Mouse (Mus musculus) gastrocnemius, postnatal 25 days (tissue): ENCODE data around the gene Loxl4. TPM values are rescaled to one million over a fixed set of nuclear protein-coding genes. Genes with fewer than 3 reads are reported as not detected.

Experiments
- DNase-seq: peaks from one replicate; pipeline ENCODE4 v3.0.0; 2022
- total RNA-seq, 2 experiments: library from RNA; stranded (reverse); gene quantifications; 1 replicate in 1 of 2; 2 replicates in 1 of 2; pipeline ENCODE4 v1.2.3; 2021

Loxl4 gene
- total RNA-seq, 2 experiments from 2014 or later, result 2.4 to 2.5 TPM

DNA sequence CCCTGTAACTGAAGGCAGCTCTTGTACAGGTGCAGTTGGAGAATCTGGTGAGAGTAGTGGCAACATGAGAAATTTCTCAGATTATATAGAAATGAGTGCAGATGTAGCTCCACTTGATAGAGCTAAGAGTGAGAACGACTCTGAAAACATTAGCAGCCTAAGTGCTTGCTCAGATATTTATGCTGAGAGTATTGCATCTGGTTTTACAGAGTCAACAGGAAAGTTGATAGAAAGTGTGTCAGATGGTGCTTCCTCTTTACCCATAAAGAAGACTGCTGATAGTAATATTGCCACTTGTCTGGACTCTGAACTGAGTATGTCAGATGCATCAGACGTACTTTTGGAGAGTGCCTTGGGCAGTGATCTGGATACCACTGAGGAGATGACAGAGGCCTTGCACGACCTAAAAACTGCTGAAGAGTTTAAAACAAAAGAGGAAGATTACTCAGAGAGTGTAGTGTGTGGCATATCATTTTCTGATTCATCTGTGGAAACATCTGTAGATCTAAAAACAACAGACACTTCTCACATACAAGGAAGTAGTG, 48.8 kb downstream of the Loxl4 start:
- DNase-seq, result no peak

DNA sequence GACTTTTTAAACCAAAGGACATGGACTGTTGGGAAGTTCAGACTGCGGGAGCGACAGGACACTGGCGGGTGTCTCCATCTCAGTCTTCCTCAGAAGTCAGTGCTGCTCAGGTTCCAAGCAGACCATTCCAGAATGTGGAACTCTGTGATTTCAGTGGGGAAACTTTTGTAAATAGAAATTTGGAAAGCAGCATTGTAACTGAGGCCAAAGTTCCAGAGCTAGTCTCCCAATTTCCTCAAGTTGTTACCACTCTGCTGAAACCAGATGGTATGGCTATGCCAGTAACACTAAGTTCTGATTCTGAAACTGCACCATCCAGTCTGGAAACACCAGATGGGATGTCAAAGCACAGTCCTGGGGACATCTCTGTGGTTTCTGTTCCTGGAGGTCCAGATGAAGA, 49.6 kb downstream of the Loxl4 start:
- no peak for DNase-seq

DNA sequence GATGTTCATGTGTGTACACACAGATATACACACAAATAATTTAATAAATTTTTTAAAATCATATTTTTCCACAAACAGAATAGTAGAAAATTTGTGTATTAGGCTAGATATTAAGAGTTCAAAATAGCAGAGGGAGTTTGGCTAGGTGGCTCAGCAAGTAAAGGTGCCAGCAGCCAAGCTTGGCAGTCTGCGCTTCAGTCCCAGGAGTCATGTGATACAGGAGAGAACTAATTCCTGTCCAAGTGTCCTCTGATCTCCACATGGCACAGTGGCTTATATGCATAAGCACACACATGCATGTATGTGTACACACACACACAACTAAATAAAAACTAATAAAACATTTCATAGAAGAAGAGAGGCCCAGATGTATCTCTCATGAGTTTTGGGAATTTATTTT, 50.6 kb downstream of the Loxl4 start:
- peak; percentile 16 for DNase-seq

DNA sequence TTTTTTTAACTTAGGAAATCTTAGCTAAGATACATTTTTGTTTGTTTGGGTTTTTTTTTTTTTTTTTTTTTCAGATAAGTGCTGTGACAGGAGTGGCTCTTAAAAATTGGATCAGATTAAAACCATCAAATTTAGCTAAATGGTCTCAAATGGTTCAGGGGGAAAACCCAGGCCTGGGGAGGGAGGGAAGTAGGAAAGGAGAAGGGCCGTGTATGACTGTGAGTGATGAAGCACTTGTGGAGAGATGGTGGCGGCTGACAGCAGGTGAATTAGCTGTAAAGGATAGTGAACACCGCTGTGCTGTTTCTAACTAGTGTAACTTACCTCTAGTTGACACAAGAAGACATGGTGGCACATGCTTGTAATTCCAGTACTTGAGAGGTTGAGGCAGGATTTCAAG, 53.9 kb downstream of the Loxl4 start:
- DNase-seq, result no peak

Other genes starting within 250 kb of the Loxl4 start
- under 1 TPM in 1 of 2 experiments, not detected in 1; 0.29 TPM for gene Crtac1, start 181.0 kb downstream of the Loxl4 start, total RNA-seq
- 1 to 10 TPM; 8.5 to 9.6 TPM for gene R3hcc1l, start 94.1 kb downstream of the Loxl4 start, total RNA-seq
- gene Pyroxd2, start 140.0 kb upstream of the Loxl4 start, total RNA-seq, result 1 to 10 TPM in 1 of 2 experiments, under 1 TPM in 1; 0.82 to 2.1 TPM
- gene Hps1, start 167.2 kb upstream of the Loxl4 start, total RNA-seq, result under 1 TPM; 0.72 to 0.99 TPM